In the genomic region with DNA sequence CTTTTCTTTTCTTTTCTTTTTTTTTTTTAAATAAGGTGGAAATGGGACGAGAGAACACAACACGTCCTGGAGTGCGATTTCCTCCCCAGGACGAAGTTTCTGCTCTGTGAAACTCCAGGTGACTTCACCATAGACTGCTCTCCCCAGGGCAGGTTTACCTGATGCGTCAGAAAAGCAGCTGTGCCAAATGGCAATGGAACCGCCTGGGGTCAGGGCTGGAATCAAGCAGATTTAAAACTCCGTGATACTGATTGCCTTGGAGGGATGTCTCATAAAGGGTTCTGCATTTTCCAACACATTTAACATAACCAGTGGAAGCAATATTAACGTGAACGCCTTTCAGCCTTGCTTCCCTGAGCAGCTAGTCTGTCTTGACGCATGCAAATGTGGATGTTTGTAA, we compare ENCODE assay signal across 8 mouse cellular contexts.
DNase-seq lines count a peak whose midpoint lies in the region; ATAC-seq lines count a peak whose summit lies in the region.

No protein-coding gene starts in this region.

- ATAC-seq in heart, embryonic 15.5 days (replicated peaks; ENCODE audit: insufficient number of reproducible peaks, insufficient read depth, low FRiP score, low read depth): no peak
- no peak for ATAC-seq in forebrain, embryonic 11.5 days (replicated peaks; ENCODE audit: low FRiP score)
- ATAC-seq in neural tube, embryonic 12.5 days (ENCODE audit: low FRiP score, low read depth): no peak

- peak overlapping the region; percentile 91 for H3K27ac ChIP-seq in heart, embryonic 15.5 days
- no peak overlapping the region for H3K27ac ChIP-seq in forebrain, embryonic 11.5 days (ENCODE audit: low read depth, low read length)
- no peak overlapping the region for H3K27ac ChIP-seq in neural tube, embryonic 12.5 days

- peaks cover 33% of the 10 kb centered on the region for H3K4me1 ChIP-seq in heart, embryonic 15.5 days (replicated peaks)
- peaks cover 9% of the 10 kb centered on the region; the same call in 1 of the 2 replicates for H3K4me1 ChIP-seq in forebrain, embryonic 11.5 days (replicated peaks; ENCODE audit: control insufficient read depth, insufficient read depth, low read length)
- peaks cover 5% of the 10 kb centered on the region; the same call in 1 of the 2 replicates for H3K4me1 ChIP-seq in neural tube, embryonic 12.5 days

- no peak for DNase-seq in heart, postnatal 25 days (ENCODE audit: low spot score)
- DNase-seq in forebrain, embryonic 11.5 days (ENCODE audit: low spot score): no peak
- peak; percentile 30 for DNase-seq in kidney, postnatal 14 days
- no peak for DNase-seq in urinary bladder, postnatal 10 days (ENCODE audit: low spot score)
- no peak for DNase-seq in thymus, postnatal 25 days
- DNase-seq in left cerebral cortex, adult 18-20 months (ENCODE audit: low spot score in 2 of 2): no peak

- H3K4me3 ChIP-seq in heart, embryonic 15.5 days: peak overlapping the region; percentile 72
- peak overlapping the region; percentile 65 for H3K4me3 ChIP-seq in forebrain, embryonic 11.5 days (ENCODE audit: low read depth, low read length)
- no peak overlapping the region; the same call in 1 of the 2 replicates for H3K4me3 ChIP-seq in neural tube, embryonic 12.5 days

- no peaks in the 10 kb centered on the region for H3K27me3 ChIP-seq in heart, embryonic 15.5 days
- no peaks in the 10 kb centered on the region; the same call in 1 of the 2 replicates for H3K27me3 ChIP-seq in forebrain, embryonic 11.5 days (ENCODE audit: control insufficient read depth, insufficient read depth, low read length)
- H3K27me3 ChIP-seq in neural tube, embryonic 12.5 days (replicated peaks): no peaks in the 10 kb centered on the region; the same call in 1 of the 2 replicates

- H3K9ac ChIP-seq in heart, embryonic 15.5 days: peak overlapping the region; percentile 80
- H3K9ac ChIP-seq in forebrain, embryonic 11.5 days (ENCODE audit: low read length): peak overlapping the region; percentile 86
- no peak overlapping the region for H3K9ac ChIP-seq in neural tube, embryonic 12.5 days

- no peaks in the 10 kb centered on the region for H3K9me3 ChIP-seq in heart, embryonic 15.5 days (replicated peaks)
- no peaks in the 10 kb centered on the region for H3K9me3 ChIP-seq in forebrain, embryonic 11.5 days (ENCODE audit: control insufficient read depth, low read length)
- H3K9me3 ChIP-seq in neural tube, embryonic 12.5 days: no peaks in the 10 kb centered on the region

- H3K36me3 ChIP-seq in heart, embryonic 15.5 days: no peaks in the 10 kb centered on the region
- H3K36me3 ChIP-seq in forebrain, embryonic 11.5 days (ENCODE audit: control insufficient read depth, insufficient read depth, low read length): no peaks in the 10 kb centered on the region
- H3K36me3 ChIP-seq in neural tube, embryonic 12.5 days: no peaks in the 10 kb centered on the region

- 22% methylated on average over 10 of the region's 10 CpGs for WGBS in heart, embryonic 15.5 days
- WGBS in forebrain, embryonic 11.5 days: 11% methylated on average over 10 of the region's 10 CpGs
- 10% methylated on average over 10 of the region's 10 CpGs for WGBS in neural tube, embryonic 12.5 days

- intact Hi-C loops in heart, postnatal 25 days (cut with DNase I): loop anchor here (2.0 to 5.0 kb wide), 3 partner anchors 48 to 122 kb away; no protein-coding TSS in a partner anchor

- peak overlapping the region; percentile 81 for H3K4me2 ChIP-seq in heart, embryonic 15.5 days
- peak overlapping the region; percentile 78 for H3K4me2 ChIP-seq in forebrain, embryonic 11.5 days (ENCODE audit: low read depth, low read length, severe bottlenecking)
- H3K4me2 ChIP-seq in neural tube, embryonic 12.5 days (replicated peaks): peak overlapping the region; percentile 84
